Mouse (Mus musculus) CH12.LX (cell line): ENCODE results near the gene Nme9.

Experiments
- BHLHE40 ChIP-seq: IDR thresholded peaks from 2 replicates; pipeline ENCODE4 v1.6.1; 2011; ENCODE audit warnings: mild to moderate bottlenecking, low read depth, low read length, improper control_type of control experiment
- CHD1 ChIP-seq: IDR thresholded peaks from 2 replicates; pipeline ENCODE4 v1.6.1; 2012; ENCODE audit warnings: low read depth, low read length, improper control_type of control experiment, inconsistent platforms
- CTCF ChIP-seq, 2 experiments: IDR thresholded peaks in 1 of 2; conservative IDR thresholded peaks in 1 of 2; 2 replicates each; pipeline ENCODE4 v1.5.1; 2011 to 2012; ENCODE audit warnings: low read depth in 2 of 2, low read length in 2 of 2, improper control_type of control experiment in 1 of 2, inconsistent platforms in 1 of 2, mild to moderate bottlenecking in 1 of 2, moderate library complexity in 1 of 2
- EP300 ChIP-seq: IDR thresholded peaks from 2 replicates; pipeline ENCODE4 v1.6.1; 2011; ENCODE audit warnings: low read length, improper control_type of control experiment
- MXI1 ChIP-seq: IDR thresholded peaks from 2 replicates; pipeline ENCODE4 v1.6.1; 2011; ENCODE audit warnings: mild to moderate bottlenecking, low read depth, low read length, improper control_type of control experiment
- POLR2A ChIP-seq: IDR thresholded peaks from 2 replicates; pipeline ENCODE4 v1.6.1; 2011; ENCODE audit warnings: low read depth, mild to moderate bottlenecking, improper control_type of control experiment, low read length
- RAD21 ChIP-seq: IDR thresholded peaks from 2 replicates; pipeline ENCODE4 v1.6.1; 2011; ENCODE audit warnings: low read depth, mild to moderate bottlenecking, low read length, improper control_type of control experiment, moderate library complexity
- RCOR1 ChIP-seq: conservative IDR thresholded peaks from 2 replicates; pipeline ENCODE4 v1.6.1; 2012; ENCODE audit warnings: low read depth, mild to moderate bottlenecking, inconsistent platforms, low read length, improper control_type of control experiment
- SMC3 ChIP-seq: IDR thresholded peaks from 2 replicates; pipeline ENCODE4 v1.6.1; 2011; ENCODE audit warnings: low read depth, low read length, improper control_type of control experiment
- USF1 ChIP-seq: IDR thresholded peaks from 2 replicates; pipeline ENCODE4 v1.6.1; 2014; ENCODE audit warnings: low read depth, mild to moderate bottlenecking, inconsistent platforms, low read length, improper control_type of control experiment

DNA sequence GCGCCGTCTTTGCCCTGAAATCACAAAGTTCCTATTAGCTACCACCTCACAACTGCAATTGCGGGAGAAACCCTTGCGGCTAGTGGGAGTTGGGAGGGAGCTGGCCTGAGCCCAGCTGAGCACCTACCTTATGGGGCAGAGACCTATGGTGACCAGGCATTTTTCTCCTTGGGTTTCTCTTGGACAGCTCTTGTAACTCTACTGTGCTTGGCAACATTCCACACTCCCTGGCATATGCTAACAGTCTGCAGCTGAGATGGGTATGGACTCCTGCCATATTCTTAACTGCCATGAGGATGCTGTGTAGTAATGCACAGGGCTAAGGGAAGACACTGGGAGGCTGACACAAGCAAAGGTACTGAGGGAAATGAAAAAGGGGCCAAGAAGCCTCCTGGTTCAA, 29.5 kb downstream of the Nme9 start:
- TF ChIP-seq BHLHE40 (no peak), CHD1 (no peak), CTCF (conservative IDR thresholded peaks at IDR 0.05 in 1 of 2, IDR thresholded peaks at IDR 0.05 in 1 of 2; ENCODE audit: low read depth in 2 of 2, low read length in 2 of 2) (no peak), POLR2A (no peak), EP300 (no peak), SMC3 (no peak), RAD21 (no peak), USF1 (no peak), RCOR1 (no peak), MXI1 (no peak)
